Mouse (Mus musculus) neural tube, embryonic 14.5 days (tissue): Measurements from ENCODE around the gene Wnt2. TPM values are rescaled to one million over a fixed set of nuclear protein-coding genes. Genes with fewer than 3 reads are reported as not detected.

Experiments used
- ATAC-seq: fragments of 200-750 bp; cut with Nextera tagmentation; 2 replicates; pipeline ENCODE4 v1.8.0; 2017; ENCODE audit warnings: low read depth, mild to moderate bottlenecking, moderate TSS enrichment, moderate library complexity
- H3K27ac ChIP-seq: fragments of 300-500 bp; sonication (generic); 2 replicates; pipeline ENCODE4 v1.5.1; 2014; ENCODE audit warnings: low read depth, mild to moderate bottlenecking, control low read depth, low read length, moderate library complexity, mixed read lengths
- H3K27me3 ChIP-seq: fragments of 300-500 bp; sonication (generic); 2 replicates; pipeline ENCODE4 v1.6.1; 2014; ENCODE audit warnings: low read length; ENCODE audit not compliant: control insufficient read depth, insufficient read depth
- H3K36me3 ChIP-seq: fragments of 300-500 bp; sonication (generic); 2 replicates; pipeline ENCODE4 v1.6.1; 2014; ENCODE audit warnings: low read length, mixed read lengths; ENCODE audit not compliant: control insufficient read depth, insufficient read depth
- H3K4me1 ChIP-seq: fragments of 300-500 bp; sonication (generic); 2 replicates; pipeline ENCODE4 v1.6.1; 2014; ENCODE audit warnings: low read length; ENCODE audit not compliant: control insufficient read depth, insufficient read depth
- H3K4me2 ChIP-seq: fragments of 300-500 bp; sonication (generic); 2 replicates; pipeline ENCODE4 v1.6.1; 2014; ENCODE audit warnings: mild to moderate bottlenecking, low read depth, low read length, control low read depth
- H3K4me3 ChIP-seq: fragments of 300-500 bp; sonication (generic); 2 replicates; pipeline ENCODE4 v1.5.1; 2014; ENCODE audit warnings: low read depth, low read length, control low read depth, mixed read lengths
- H3K9ac ChIP-seq: fragments of 300-500 bp; sonication (generic); replicated peaks from 2 replicates; pipeline ENCODE4 v1.6.1; 2014; ENCODE audit warnings: low read depth, mild to moderate bottlenecking, control low read depth, low read length, mixed read lengths
- H3K9me3 ChIP-seq: fragments of 300-500 bp; sonication (generic); 2 replicates; pipeline ENCODE4 v1.6.1; 2016; ENCODE audit warnings: low read length; ENCODE audit not compliant: control insufficient read depth
- WGBS: fragments of 180-500 bp; shearing (Covaris S2); extraction: QIAGEN DNeasy Blood & Tissue Kit; methylation state at CpG from one replicate; pipeline ENCODE4 v1.1.7; 2014; 5-methylcytosine and 5-hydroxymethylcytosine counted together
- polyA plus RNA-seq: library from polyadenylated mRNA; unstranded; fragments of >200 nt; fragmentation: Nextera tagmentation; extraction: Ambion mirVana; gene quantifications from 2 replicates; pipeline ENCODE4 v1.2.1, GENCODE M21; 2014

Wnt2 gene
- polyA plus RNA-seq, 1 experiment from 2014 or later, result 0.60 TPM

GRCm38 (mm10) chr6:17991625-17992024, 38.8 kb downstream of the Wnt2 start:
- ATAC-seq, result no peak
- Histone ChIP-seq H3K27me3 (no peaks in the 10 kb centered on the region), H3K4me3 (no peak overlapping the region), H3K4me1 (no peaks in the 10 kb centered on the region), H3K9ac (no peak overlapping the region), H3K27ac (no peak overlapping the region), H3K9me3 (no peaks in the 10 kb centered on the region), H3K36me3 (no peaks in the 10 kb centered on the region), H3K4me2 (no peak overlapping the region)
- WGBS, result 75% methylated on average over 7 of the region's 7 CpGs

- no peak overlapping the region for H3K9ac ChIP-seq
- no peaks in the 10 kb centered on the region for H3K4me1 ChIP-seq
- H3K27me3 ChIP-seq, result no peaks in the 10 kb centered on the region
- ATAC-seq, result no peak
- 93% methylated on average over 9 of the region's 9 CpGs for WGBS
- no peak overlapping the region for H3K4me3 ChIP-seq
- H3K9me3 ChIP-seq, result no peaks in the 10 kb centered on the region
- H3K4me2 ChIP-seq, result no peak overlapping the region
- H3K36me3 ChIP-seq, result no peaks in the 10 kb centered on the region
- H3K27ac ChIP-seq, result no peak overlapping the region
Observed at GRCm38 (mm10) chr6:17990173-17991028, 40.0 kb downstream of the Wnt2 start.

DNA sequence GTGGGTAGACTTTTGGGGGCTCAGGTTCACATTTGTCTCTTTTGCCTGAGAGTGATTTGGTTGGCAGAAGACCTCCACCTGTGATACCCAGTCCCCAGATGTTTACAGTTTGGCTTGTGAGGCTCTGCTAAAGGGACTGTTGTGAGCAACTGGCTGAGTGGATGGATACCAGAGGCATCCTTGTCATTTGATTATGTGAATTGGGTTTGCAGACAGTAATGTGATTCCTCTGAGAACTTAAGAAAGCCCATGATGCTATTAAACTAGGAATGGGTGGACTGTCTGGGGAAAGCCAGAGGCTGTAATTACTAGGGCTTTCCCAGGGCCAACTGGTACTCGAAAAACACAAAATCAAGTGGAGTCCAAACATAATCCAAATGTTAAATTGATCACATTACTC, 51.0 kb downstream of the Wnt2 start:
- Histone ChIP-seq H3K4me1 (no peaks in the 10 kb centered on the region), H3K9ac (no peak overlapping the region), H3K27ac (no peak overlapping the region), H3K36me3 (no peaks in the 10 kb centered on the region), H3K4me2 (no peak overlapping the region), H3K9me3 (no peaks in the 10 kb centered on the region), H3K27me3 (no peaks in the 10 kb centered on the region), H3K4me3 (no peak overlapping the region)
- no peak for ATAC-seq
- WGBS, result 74% methylated on average over 1 of the region's 1 CpGs

DNA sequence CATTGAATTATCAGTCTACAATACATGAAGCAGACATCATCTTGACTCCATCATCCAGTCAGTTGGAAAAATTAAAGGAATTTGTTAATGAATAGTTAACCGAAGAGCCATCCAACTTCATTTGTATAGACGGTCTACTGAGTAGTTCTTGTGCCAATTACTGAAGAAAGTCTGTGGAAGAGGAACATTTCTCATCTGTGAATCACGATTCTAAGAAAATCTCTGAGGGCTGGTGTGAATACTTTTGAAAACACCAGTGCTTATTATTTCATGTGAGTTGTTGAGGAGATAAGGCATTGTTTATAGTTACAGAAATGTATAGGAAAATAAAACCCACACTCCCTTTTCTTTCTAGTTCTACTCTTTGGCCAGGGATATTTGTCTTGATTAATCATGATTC, 51.5 kb downstream of the Wnt2 start:
- Histone ChIP-seq H3K27me3 (no peaks in the 10 kb centered on the region), H3K9me3 (no peaks in the 10 kb centered on the region), H3K4me3 (no peak overlapping the region), H3K9ac (no peak overlapping the region), H3K4me2 (no peak overlapping the region), H3K36me3 (no peaks in the 10 kb centered on the region), H3K27ac (no peak overlapping the region), H3K4me1 (no peaks in the 10 kb centered on the region)
- WGBS, result 96% methylated on average over 3 of the region's 3 CpGs
- ATAC-seq, result no peak

DNA sequence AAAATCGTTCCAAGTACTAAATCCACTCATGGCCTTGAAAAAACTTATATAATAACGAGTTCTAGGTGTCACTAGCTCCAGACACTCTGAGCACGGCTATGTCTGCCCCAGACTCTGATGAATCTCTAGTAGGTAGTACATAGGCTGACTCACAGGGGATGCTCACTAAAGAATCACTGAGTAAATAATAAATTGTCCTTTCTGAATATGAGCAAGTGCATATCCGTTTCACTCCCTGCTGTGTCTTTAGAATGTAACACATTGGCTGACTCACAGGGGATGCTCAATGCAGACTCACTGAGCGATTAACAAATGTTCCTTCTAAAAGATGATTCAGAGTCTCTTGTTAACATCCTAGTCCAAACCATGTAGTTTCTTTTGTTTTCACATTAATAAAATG, 52.1 kb downstream of the Wnt2 start:
- no peaks in the 10 kb centered on the region for H3K27me3 ChIP-seq
- no peak overlapping the region for H3K9ac ChIP-seq
- WGBS, result 84% methylated on average over 5 of the region's 5 CpGs
- no peak overlapping the region for H3K4me2 ChIP-seq
- H3K27ac ChIP-seq, result no peak overlapping the region
- H3K4me1 ChIP-seq, result no peaks in the 10 kb centered on the region
- H3K4me3 ChIP-seq, result no peak overlapping the region
- no peaks in the 10 kb centered on the region for H3K9me3 ChIP-seq
- H3K36me3 ChIP-seq, result no peaks in the 10 kb centered on the region
- no peak for ATAC-seq

DNA sequence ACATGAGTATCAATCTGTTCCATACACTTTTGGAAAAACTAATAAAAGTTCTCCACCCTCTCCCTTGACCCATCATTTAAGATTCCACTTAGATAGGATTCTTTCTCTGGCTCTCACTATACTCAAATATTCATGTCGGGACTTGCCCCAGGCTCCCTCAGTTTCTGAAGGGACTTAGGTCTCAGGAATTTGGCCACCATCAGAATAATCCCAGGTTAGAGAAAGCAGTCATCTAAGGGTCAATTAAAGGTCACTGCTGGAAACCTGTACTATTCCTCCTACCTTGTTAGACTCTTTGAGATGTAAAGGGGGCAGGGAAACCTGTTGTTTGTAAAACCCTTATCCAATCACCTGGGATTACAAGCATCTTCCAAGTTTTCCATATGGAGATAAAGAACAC, 53.2 kb downstream of the Wnt2 start:
- Histone ChIP-seq H3K27ac (no peak overlapping the region), H3K9me3 (no peaks in the 10 kb centered on the region), H3K36me3 (no peaks in the 10 kb centered on the region), H3K27me3 (no peaks in the 10 kb centered on the region), H3K9ac (no peak overlapping the region), H3K4me1 (no peaks in the 10 kb centered on the region), H3K4me2 (no peak overlapping the region), H3K4me3 (no peak overlapping the region)
- ATAC-seq, result no peak
- WGBS, result 60% methylated on average over 1 of the region's 1 CpGs

- Histone ChIP-seq H3K27me3 (no peaks in the 10 kb centered on the region), H3K4me1 (no peaks in the 10 kb centered on the region), H3K4me2 (no peak overlapping the region), H3K4me3 (no peak overlapping the region), H3K9me3 (no peaks in the 10 kb centered on the region), H3K9ac (no peak overlapping the region), H3K36me3 (no peaks in the 10 kb centered on the region), H3K27ac (no peak overlapping the region)
- WGBS, result 75% methylated on average over 3 of the region's 3 CpGs
- no peak for ATAC-seq
Observed at GRCm38 (mm10) chr6:17974416-17974815, 56.0 kb downstream of the Wnt2 start.

- Histone ChIP-seq H3K4me3 (no peak overlapping the region), H3K9ac (no peak overlapping the region), H3K27ac (no peak overlapping the region), H3K27me3 (no peaks in the 10 kb centered on the region), H3K4me1 (no peaks in the 10 kb centered on the region), H3K4me2 (no peak overlapping the region), H3K36me3 (no peaks in the 10 kb centered on the region), H3K9me3 (no peaks in the 10 kb centered on the region)
- ATAC-seq, result no peak
Observed at GRCm38 (mm10) chr6:17971393-17971792, 59.0 kb downstream of the Wnt2 start.

GRCm38 (mm10) chr6:17969815-17970214, 60.6 kb downstream of the Wnt2 start:
- Histone ChIP-seq H3K4me1 (no peaks in the 10 kb centered on the region), H3K9ac (no peak overlapping the region), H3K4me3 (no peak overlapping the region), H3K36me3 (no peaks in the 10 kb centered on the region), H3K4me2 (no peak overlapping the region), H3K27ac (no peak overlapping the region), H3K9me3 (no peaks in the 10 kb centered on the region), H3K27me3 (no peaks in the 10 kb centered on the region)
- no peak for ATAC-seq
- WGBS, result 82% methylated on average over 1 of the region's 1 CpGs
